Mouse (Mus musculus): Measurements from ENCODE around the gene Itih4. TPM values are rescaled to one million over a fixed set of nuclear protein-coding genes. Genes with fewer than 3 reads are reported as not detected.

Itih4 gene
- total RNA-seq, 2 experiments from 2014 or later, result 3.2 to 4.4 TPM

DNA sequence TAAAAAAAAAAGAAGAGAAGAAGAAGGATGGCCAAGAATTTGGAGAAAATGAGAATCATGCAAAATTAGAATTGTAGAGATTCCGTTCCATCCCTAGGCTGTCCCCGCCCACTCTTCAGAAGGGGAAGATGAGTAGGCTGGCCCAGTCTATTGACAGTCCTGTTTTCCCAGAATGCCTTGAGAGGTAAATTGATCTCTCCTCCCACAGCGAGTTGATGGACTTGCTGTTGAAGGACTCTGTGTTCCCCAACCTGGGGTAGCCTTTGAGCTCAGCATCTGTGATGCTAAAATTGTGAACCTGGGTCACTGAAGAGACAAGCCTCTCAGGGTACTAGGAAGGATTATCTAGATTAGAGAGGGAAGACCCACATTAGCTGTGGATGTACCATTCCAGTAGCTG is 39.2 kb downstream of the Itih4 start:
- intact Hi-C loops (cut with DNase I), result no loop called here
- DNase-seq, result no peak

DNA sequence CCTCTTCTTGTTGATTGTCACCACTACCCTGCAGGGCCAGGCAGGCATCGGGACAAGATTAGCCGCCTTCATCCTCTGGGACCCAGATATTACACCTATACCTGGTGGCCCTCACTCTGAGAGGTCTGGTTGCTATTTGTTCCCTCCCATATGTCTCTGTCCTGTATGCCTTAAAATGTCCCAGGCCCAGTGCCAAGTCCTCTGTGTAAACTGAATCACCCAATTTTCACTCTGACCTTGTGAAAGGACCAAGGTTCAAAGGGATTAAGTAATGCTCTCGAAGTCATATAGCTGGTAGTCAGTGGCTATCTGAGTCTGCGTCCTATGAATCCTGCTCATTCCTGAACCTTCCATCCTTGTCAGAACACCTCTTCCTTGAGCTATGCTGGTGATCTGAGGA is 44.1 kb downstream of the Itih4 start:
- no peak for DNase-seq
- intact Hi-C loops (cut with DNase I), result no loop called here

DNA sequence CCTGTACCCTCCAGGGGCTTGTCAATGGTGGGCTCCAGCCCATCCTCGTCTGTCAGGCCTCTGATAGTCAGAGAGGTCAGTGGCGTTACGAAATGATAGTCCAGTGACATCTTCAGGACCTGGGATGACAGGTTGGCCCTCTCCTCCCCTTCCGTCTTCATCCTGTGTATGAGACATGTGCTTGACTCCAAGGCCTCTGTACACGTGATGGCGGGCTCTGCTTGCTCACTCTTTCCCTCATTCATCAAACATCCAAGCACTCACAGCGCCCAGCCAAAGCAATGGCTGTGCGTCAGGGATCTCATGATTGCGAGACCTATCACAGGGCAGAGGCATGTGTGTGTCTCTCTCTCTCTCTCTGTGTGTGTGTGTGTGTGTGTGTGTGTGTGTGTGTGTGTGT is 47.1 kb downstream of the Itih4 start:
- no peak for DNase-seq
- intact Hi-C loops (cut with DNase I), result no loop called here

DNA sequence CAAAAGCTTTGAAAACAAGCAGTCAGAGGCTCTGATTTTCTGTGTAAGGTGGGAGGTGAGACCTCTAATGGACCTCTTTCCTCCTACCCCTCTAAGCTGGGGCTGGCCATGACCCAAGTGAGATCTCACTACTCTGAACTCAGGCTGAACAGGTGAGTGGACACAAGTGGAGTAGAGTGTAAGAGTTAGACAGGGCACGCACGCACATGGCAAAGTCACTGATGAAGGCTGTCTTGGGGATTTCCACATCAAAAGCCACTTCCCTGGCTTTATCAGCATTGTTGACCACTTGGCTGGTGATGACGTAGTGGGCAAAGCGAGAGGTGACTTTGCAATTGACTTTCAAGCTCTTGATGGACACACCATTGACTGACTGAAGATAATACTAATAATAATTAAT is 56.0 kb downstream of the Itih4 start:
- no peak for DNase-seq
- intact Hi-C loops (cut with DNase I), result loop anchor here (5.0 kb wide), 1 partner anchor 60 kb away; no protein-coding TSS in a partner anchor

DNA sequence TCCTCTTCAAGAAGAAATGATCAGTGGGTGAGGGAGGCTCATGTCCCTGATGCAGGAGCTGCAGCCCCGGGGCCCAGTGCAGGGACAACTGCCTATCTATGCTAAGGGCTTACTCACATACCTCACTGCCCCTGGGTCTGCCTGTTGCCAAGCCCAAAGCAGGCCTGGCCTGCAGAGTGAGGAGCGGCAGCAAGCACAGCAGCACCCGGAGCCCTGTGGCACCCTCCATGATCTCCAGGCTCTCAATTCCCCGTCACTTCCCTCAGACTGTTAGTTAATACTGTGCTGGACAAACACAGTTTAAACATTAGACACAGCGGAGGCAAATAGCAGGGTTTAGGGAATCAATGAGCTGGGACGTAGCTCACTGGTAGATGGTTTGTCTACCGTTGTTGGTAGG is 56.8 kb downstream of the Itih4 start, which contains the start of gene Itih1:
Gene Itih1, minus strand, starts transcription at position 252 of the 400 bp plus-strand sequence.
- no peak for DNase-seq
- intact Hi-C loops (cut with DNase I), result loop anchor here (5.0 kb wide), 1 partner anchor 61 kb away; no protein-coding TSS in a partner anchor

DNA sequence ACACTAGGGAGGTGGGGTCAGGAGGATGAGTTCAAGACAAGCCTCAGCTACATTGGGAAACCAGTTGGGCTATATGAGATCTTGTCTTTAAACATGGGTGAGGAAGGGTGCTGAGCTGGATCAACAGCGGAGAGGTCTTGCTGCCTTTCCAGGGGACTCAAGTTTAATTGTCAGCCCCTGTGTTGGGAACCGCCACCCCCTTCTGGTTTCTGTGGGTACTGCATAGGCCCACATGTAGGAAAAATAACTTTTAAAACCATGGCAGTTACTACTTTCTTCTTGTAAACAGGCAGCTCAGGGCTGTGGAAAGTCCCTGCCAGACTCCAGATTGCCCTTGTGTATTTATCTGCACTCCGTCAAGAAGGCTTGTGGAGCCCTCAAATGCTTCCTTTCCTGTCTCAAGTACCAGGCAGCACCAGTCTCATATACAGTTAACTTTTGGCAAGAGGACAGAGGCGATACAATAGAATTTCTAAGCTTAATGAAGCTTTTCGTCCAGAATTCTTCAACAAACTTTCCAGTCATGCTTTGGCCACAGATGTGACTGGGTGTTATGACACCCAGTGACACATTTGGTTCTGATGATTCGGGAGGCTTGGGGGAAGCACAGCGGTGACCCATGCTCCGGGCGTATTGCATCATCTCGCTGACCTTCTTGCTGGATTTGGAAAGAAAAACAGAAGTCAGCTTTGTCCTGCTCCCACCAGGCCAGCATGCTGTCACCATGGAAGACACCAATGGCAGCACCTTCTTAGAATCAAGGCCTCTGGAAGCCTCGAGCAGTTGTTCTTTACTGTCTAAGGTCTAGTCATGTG is 57.8 kb downstream of the Itih4 start:
- peak; percentile 68 to 80 for DNase-seq

DNA sequence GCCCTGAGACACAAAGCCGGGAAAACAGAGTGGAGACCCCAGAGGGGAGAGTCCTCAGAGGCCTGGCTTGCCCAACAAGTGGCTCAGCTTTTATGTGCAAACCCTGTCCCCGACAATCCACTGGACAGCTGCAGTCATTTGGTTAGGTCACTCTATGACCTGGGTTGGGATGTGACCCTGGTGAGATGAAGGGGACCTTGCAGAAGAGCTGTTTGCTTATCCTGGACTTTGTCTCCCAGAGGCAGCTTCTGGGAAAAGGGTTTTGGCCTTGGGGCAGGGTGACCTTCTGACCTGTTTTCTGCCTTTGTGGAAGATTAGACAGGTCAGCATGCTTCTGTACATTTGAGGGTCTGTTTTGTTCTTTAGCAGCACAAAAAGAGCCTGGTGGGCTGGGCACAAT is 58.5 kb downstream of the Itih4 start:
- intact Hi-C loops (cut with DNase I), result loop anchor here (2.0 to 5.0 kb wide), 2 partner anchors 62 to 78 kb away; no protein-coding TSS in a partner anchor
- no peak for DNase-seq

More for the DNA sequence above, 57.8 kb downstream of the Itih4 start:
- intact Hi-C loops (cut with DNase I), result loop anchor here (2.0 to 5.0 kb wide), 2 partner anchors 62 to 77 kb away; no protein-coding TSS in a partner anchor

DNA sequence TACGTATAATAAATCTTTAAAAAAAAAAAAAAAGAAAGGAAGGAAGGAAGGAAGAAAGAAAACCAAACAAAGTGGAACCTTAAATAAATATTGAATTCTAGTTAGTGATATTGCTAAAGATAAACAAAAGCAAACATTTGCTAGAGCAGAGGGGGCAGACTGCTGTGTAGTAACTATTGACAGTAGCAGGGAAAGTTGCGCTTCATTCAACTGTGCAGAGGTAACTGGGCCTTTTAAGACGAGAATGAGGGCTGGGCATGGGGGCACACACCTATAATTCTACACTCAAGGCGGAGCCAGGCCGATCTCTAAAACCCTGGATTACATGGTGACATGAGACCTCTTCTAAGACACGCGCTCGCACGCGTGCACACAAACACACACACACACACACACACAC is 63.7 kb downstream of the Itih4 start:
- DNase-seq, result no peak
- intact Hi-C loops (cut with DNase I), result no loop called here

DNA sequence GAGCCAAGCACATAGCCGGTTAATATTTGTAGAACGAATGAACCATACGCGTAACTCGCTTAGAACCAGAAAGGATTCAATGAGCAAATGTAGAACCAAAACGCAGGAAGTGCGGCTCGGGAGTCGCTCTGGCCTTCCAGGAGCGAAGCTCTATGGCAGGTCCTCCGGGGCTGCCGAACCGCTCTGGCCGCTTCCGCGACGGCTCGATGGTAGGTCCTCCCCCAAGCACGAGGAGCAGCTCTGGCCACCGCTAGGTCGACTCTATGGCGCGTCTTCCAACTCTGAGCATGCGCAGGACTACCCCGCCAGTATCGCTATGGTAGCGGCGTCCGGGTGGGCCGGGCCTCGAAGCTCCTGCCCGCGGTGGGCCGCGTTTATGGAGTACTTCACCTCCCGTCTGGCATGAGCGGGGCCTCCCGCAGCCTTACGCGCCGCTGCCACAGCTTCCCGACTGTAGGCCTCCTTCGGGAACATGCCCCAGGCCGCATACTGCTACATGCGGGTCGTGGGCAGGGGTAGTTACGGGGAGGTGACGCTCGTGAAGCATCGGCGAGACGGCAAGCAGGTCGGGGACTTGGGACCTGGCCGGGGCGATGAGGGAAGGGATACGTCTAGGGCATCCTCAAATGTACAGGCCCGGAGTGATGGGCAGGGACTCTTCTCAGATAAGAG is 65.0 kb downstream of the Itih4 start, which contains the start of gene Nek4:
Gene Nek4, plus strand, starts transcription at position 224 of the 672 bp plus-strand sequence.
- peak; percentile 98 for DNase-seq
- intact Hi-C loops (cut with DNase I), result loop anchor here (1.0 kb wide), 1 partner anchor 68 kb away; the partner anchor contains the start of genes Gnl3 and Pbrm1

Other genes starting within 250 kb of the Itih4 start
- gene Rft1, start 232.1 kb upstream of the Itih4 start, total RNA-seq (2021), result 10 to 100 TPM; 10.1 to 10.2 TPM
- gene Sfmbt1, start 171.6 kb upstream of the Itih4 start, total RNA-seq (2021), result 10 to 100 TPM; 14.8 to 16.8 TPM
- gene Tmem110, start 60.9 kb upstream of the Itih4 start, total RNA-seq (2021), result 10 to 100 TPM; 10.0 to 13.2 TPM
- gene Mustn1, start 7.3 kb upstream of the Itih4 start, total RNA-seq (2021), result 10 to 100 TPM; 12.7 to 13.8 TPM
- gene Itih3, start 37.3 kb downstream of the Itih4 start, total RNA-seq (2021), result under 1 TPM; 0.64 to 0.89 TPM
- not detected for gene Itih1, start 56.8 kb downstream of the Itih4 start, total RNA-seq (2021)
- 1 to 10 TPM; 4.5 to 5.0 TPM for gene Nek4, start 64.9 kb downstream of the Itih4 start, total RNA-seq (2021)
- gene Glt8d1, start 114.9 kb downstream of the Itih4 start, total RNA-seq (2021), result 10 to 100 TPM; 26.6 to 32.1 TPM
- 100 to 1,000 TPM; 177 to 181 TPM for gene Spcs1, start 115.2 kb downstream of the Itih4 start, total RNA-seq (2021)
- gene Pbrm1, start 132.7 kb downstream of the Itih4 start, total RNA-seq (2021), result 10 to 100 TPM; 78.8 to 82.5 TPM
- gene Gnl3, start 132.7 kb downstream of the Itih4 start, total RNA-seq (2021), result 10 to 100 TPM; 28.2 to 31.4 TPM
- 10 to 100 TPM; 92.2 to 93.5 TPM for gene Smim4, start 242.5 kb downstream of the Itih4 start, total RNA-seq (2021)
- gene Nt5dc2, start 244.6 kb downstream of the Itih4 start, total RNA-seq (2021), result 10 to 100 TPM; 53.1 to 57.7 TPM